In genomic region chr15:98798903-98799302, GRCm38 (mm10) we compare ENCODE assay signal across 21 mouse cellular contexts. TPM values are rescaled to one million over a fixed set of nuclear protein-coding genes. Genes with fewer than 3 reads are reported as not detected.
"Had no signal": no experiment of that assay in that cellular context is flagged by ENCODE, and none has a peak within 500 bp of the region (broad histone marks: within the 10 kb centered on the region; RNA-seq: fewer than 3 reads in every experiment).

No protein-coding gene starts in this region.

- H3K4me2 ChIP-seq: kidney, embryonic 15.5 days; liver, embryonic 13.5 days; neural tube, embryonic 15.5 days had no signal

- H3K36me3 ChIP-seq: kidney, embryonic 15.5 days; liver, embryonic 13.5 days; neural tube, embryonic 15.5 days had no signal

- H3K9me3 ChIP-seq: kidney, embryonic 15.5 days; liver, embryonic 13.5 days; neural tube, embryonic 15.5 days had no signal

- H3K9ac ChIP-seq: kidney, embryonic 15.5 days; liver, embryonic 13.5 days; neural tube, embryonic 15.5 days had no signal

- H3K4me3 ChIP-seq: kidney, embryonic 15.5 days; left cerebral cortex, adult 2 months; liver, embryonic 13.5 days; myocyte; neural tube, embryonic 15.5 days had no signal

- H3K27ac ChIP-seq: kidney, embryonic 15.5 days; left cerebral cortex, adult 2 months; liver, embryonic 13.5 days; neural tube, embryonic 15.5 days; stomach, postnatal 0 days had no signal

RNA-seq across cellular contexts. Expression of gene Wnt1, which starts 9.2 kb away (rescaled TPM):
- total RNA-seq: layer of hippocampus, adult 8-10 months; layer of hippocampus, postnatal 10 days; layer of hippocampus, postnatal 36 days; left cerebral cortex, postnatal 10 days; left cerebral cortex, postnatal 36 days; liver, adult 2 months; megakaryocyte progenitor cell, adult 5-6 weeks; megakaryocyte-erythroid progenitor cell, adult 5-6 weeks; monocyte, adult 5-6 weeks had no signal
- polyA plus RNA-seq: limb, embryonic 11.5 days; limb, embryonic 14.5 days; liver, adult 2 months; liver, embryonic 13.5 days; liver, embryonic 16.5 days; lung, adult 2 months; lung, embryonic 16.5 days; stomach, embryonic 14.5 days; stomach, postnatal 0 days had no signal

RNA-seq across cellular contexts. Expression of gene Ddn, which starts 10.4 kb away (rescaled TPM):
- total RNA-seq: liver, adult 2 months; megakaryocyte-erythroid progenitor cell, adult 5-6 weeks; monocyte, adult 5-6 weeks had no signal
- polyA plus RNA-seq: limb, embryonic 11.5 days; liver, adult 2 months; liver, embryonic 13.5 days; liver, embryonic 16.5 days; lung, embryonic 16.5 days; stomach, embryonic 14.5 days; stomach, postnatal 0 days had no signal

RNA-seq across cellular contexts. Expression of gene Wnt10b, which starts 21.0 kb away (rescaled TPM):
- total RNA-seq: liver, adult 2 months; megakaryocyte-erythroid progenitor cell, adult 5-6 weeks; monocyte, adult 5-6 weeks had no signal
- polyA plus RNA-seq: liver, adult 2 months; liver, embryonic 13.5 days; liver, embryonic 16.5 days; stomach, embryonic 14.5 days had no signal
